Mouse (Mus musculus) liver, postnatal 0 days (tissue): ENCODE measurements around the gene Sertad2.

Experiments used
- CTCF ChIP-seq: sonication (generic); IDR thresholded peaks from 2 replicates; pipeline ENCODE4 v1.5.1; 2016; ENCODE audit warnings: antibody characterized with exemption, low read depth
- EP300 ChIP-seq: IDR thresholded peaks from 2 replicates; pipeline ENCODE4 v1.6.1; 2016; ENCODE audit warnings: antibody characterized with exemption, low read depth, mild to moderate bottlenecking

- TF ChIP-seq EP300: no peak
- TF ChIP-seq CTCF: no peak
Measured at GRCm38 (mm10) chr11:20655795-20656710, 113.0 kb downstream of the Sertad2 start.
